Mouse (Mus musculus): Measurements from ENCODE around the gene Dpf2.
"Not testable (repeated sequence)": the region's sequence is repeated elsewhere in the genome, so short reads cannot be mapped to it uniquely, and the experiment has no call there.

The Dpf2 gene

DNA sequence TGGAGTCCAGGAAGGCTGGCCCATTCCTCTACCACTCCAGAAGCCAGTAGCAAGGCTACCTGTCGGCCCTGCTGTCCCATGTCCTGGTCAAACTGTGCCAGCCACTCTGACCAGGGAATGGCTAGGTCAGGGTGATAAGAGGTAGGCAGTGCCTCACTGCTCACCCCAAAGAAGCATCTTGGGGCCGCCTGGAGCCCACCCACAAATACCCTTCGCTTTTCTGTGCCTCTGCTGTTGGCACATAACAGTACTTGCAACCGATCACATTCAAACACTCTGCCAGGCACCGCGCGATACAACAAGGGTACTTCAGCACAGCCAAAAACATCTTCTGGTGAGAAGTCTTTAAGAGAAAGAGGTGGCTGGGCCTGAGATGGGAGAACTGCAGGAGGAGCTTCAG, 20.5 kb downstream of the Dpf2 start:
- DNase-seq: no peak

DNA sequence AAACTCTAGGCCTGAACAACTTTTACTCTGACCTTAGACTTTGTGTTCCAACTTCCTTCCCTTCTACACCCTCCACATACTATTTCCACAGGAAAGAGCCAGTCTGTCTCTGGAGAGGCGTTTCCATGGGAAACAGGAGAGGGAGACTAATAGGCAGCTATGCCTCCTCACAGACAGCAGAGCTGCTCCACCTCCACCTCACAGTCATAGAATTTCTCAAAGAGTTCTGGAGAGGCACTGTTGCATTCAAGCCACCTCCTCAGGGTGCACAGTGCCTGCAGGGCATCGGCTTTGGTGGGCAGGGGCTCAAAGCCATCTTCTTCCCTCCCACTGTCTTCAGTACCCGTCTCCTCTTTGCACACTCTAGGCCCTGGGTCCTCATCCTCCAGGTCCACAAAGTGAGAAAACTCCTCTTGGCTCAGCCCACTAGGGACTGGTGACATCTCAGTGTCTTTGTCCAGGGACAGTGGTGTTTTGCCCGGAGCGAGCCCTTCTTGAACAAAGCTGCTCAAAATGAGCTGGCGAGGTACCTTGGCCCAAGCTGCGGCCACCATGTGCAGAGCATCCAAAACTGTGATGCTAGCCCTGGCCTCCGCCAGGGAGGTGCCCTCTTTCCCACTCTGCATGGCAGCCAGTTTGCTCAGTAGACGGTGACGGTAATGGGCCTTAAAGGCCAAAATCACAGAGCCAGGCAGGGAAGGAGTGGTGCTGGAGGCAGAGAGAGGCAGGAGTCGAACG, 21.1 kb downstream of the Dpf2 start:
- no peak for DNase-seq

GRCm38 (mm10) chr19:5889211-5889610, 23.6 kb downstream of the Dpf2 start:
- DNase-seq: no peak

DNA sequence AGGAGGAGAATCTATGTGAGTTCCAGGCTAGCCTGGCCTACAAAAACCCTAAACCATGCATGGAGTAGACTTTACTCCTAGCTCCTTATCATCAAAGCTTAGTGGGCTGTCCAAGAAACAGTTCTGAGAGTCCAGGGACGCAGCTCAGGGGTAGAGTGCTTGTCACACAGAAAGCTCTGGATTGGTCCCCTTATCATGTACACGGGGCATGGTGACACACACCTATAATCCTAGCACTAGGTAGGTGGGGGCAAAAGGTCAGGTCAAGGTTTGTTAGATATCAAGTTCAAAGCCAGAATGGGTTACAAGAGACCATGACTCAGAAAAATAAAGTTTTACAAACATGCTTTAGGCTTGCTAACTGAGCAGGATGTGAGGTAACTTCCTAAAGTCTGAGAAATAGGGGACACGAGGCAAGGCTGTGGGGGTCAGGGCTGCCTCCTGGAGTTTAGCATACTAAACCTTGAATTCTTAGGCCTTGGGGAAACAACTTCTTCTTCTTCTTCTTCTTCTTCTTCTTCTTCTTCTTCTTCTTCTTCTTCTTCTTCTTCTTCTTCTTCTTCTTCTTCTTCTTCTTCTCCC, 25.5 kb downstream of the Dpf2 start:
- DNase-seq: no peak

- DNase-seq: no peak
These were observed 27.0 kb downstream of the Dpf2 start for GRCm38 (mm10) chr19:5885838-5886237.

DNA sequence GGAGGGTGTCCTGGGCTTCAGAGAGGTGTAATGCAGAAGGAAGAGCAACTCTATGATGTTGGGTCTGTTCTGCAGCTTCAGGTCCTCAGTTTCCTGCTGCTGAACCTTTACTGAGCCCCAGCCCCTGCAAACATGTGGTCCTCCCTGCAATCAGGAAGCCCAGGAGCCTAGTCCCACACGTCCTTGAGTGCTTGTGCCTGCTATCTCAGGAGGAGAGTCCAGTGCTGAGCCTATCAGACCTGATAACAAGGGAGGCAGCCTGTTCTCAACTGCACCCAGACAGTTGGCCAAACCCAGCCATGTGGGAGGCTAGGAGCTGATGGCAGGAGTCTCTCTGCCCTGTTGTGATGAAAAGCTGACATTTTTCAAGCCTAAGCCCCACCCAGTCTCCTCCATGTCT, 28.9 kb downstream of the Dpf2 start:
- DNase-seq: no peak

- DNase-seq: not testable (repeated sequence)
These were observed 30.7 kb downstream of the Dpf2 start for GRCm38 (mm10) chr19:5882079-5882478.

DNA sequence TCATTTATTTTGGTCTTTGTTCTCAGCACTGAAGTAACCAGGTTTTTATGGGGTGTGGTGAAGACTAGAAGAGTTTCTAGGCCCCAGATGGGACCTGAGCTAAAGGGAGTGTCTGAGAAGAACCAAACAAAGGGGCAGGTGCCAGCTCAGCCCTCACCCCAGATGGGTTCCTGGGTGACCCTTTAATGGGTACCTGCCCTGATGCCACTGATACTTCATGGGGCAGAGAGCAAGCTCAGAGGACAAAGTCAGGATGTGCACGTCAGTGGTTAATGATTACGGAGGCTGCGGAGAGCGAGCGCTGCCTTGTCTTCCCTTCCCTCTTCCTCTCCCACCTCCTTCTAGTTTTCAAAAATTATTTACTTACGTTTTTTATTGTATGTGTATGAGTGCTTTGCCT, 31.7 kb downstream of the Dpf2 start:
- peak in 1 of 2 experiments; percentile 41 for DNase-seq

- DNase-seq: no peak
These were observed 33.1 kb downstream of the Dpf2 start for GRCm38 (mm10) chr19:5879735-5880134.

- DNase-seq: no peak
These were observed 33.9 kb downstream of the Dpf2 start for GRCm38 (mm10) chr19:5878916-5879315.

GRCm38 (mm10) chr19:5878362-5878722, 34.5 kb downstream of the Dpf2 start:
- peak; percentile 70 to 79 for DNase-seq

DNA sequence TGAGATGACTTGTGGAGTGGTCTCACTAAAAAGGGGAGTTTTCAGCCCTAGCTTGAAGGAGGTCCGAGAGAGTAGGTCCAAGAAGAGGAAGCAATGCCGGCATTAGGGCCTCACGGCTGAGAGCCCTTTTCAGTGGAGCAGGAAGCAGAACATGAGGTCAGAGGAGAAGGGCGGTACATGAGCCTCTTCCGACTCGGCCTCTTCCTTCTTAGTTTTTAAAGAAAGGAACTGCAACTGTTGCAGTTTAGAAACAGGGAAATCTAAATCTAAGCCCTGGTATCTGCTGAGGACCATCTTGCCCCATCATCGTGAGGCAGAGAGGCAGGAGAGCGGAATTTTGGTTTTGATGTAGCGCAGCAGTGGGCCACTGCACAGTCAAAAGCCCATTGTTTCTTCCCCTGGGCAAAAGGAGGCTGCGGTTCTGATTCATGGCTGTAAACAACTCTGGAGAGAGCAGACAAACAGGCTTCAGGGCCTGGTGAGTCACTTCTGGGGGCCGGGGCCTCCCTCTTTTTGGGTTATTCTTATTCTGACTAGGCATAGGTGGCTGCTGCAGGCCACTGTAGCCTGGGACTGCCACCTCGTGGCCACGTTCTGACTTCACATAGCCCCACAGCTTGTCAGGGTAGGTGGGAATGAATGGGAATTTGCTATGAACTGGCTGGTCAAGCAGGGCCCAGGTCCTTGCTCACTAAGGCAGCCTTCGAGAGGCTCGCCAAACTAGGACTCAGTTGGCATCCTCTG, 35.0 kb downstream of the Dpf2 start, which contains the start of gene Slc25a45:
Gene Slc25a45 (plus strand): TSS at position 191 of the 744 bp plus-strand sequence.
- peak; percentile 85 to 91 for DNase-seq

GRCm38 (mm10) chr19:5874969-5875480, 37.8 kb downstream of the Dpf2 start, which contains the start of gene Frmd8:
Gene Frmd8 (minus strand): TSS chr19:5875274.
- DNase-seq: peak; percentile 97 to 98

DNA sequence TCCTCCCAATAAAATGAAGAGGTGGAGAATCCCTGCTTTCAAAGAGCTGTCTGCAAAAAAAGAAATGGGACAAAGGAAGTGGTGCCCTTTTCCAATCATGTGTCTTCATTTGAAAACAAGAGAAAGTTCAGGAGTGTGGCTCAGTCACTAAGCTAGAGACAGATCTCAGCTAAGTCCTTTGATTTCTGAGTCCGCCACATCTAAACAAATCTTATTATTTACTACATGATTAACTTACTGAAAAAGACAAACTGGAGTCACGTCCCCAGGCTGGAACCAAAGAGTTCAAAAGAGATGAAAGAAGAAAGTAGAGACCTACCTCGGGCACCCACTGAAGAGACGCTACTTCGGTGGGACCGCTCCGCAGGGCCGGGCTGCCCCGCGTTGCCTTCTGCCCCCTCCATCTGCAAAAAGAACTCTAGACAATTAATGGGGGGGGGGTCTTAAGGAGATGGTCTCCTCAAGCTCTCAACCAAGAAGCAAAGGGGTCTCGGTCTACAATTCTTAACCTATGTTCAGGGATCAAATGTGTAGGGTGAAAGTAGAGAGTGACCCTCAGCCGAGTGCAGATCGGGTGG, 38.3 kb downstream of the Dpf2 start:
- DNase-seq: no peak

GRCm38 (mm10) chr19:5872931-5873556, 39.8 kb downstream of the Dpf2 start:
- no peak for DNase-seq

DNA sequence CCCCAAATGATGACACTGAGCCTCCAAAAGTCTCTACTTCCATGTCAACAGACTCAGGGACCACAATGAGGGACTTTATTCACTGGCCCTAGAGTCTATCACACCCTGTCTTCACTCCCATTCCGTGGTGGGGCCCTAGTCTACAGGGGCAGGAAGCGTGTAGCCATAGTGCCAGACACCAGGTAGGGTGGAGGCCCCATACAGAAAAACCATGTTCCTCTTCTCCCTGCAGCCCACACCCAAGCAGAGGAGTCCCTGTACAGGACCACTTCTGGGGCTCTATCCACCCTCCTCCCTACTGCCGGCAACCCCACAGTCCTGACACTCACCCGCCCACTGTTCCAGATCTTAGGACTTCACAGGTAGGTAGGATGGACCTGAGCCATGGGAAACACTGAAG, 40.3 kb downstream of the Dpf2 start:
- no peak for DNase-seq

DNA sequence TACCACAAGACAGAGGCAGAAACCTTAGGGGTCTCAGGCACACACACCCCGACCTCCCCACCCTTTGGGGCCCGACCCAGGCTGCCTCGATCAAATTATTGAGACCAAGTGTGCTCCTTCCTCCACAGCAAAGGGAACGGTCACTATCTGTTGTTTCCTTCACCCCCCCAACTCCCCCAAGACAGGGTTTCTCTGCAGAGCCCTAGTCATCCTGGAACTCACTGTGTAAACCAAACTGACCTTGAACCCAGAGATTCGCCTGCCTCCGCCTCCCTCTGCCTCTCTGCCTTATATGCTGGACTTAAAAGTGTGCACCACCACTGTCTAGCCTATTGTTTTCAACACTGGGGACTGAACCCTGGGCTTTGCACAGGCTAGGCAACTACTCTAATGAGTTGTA, 41.1 kb downstream of the Dpf2 start:
- DNase-seq: no peak

DNA sequence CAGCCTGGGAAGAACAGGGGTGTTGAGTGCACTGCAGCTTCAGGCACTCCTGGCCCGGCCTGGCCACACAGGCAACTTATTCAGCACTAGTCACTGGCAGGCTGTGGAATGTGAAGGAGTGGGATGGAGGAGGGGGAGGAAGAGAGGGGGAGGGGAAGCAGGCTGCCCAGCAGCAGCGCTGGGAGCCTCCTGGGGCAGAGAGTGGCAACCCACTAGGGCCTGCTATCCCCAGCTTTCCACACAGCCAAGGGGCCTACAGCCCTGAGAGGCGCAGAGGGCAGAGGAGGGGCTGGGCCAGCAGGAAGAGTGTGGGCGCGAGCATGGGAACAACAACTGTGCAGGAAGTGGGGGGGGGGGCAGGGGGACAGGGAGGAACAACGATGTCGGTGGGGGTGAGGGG, 41.5 kb downstream of the Dpf2 start:
- peak; percentile 71 to 80 for DNase-seq

DNA sequence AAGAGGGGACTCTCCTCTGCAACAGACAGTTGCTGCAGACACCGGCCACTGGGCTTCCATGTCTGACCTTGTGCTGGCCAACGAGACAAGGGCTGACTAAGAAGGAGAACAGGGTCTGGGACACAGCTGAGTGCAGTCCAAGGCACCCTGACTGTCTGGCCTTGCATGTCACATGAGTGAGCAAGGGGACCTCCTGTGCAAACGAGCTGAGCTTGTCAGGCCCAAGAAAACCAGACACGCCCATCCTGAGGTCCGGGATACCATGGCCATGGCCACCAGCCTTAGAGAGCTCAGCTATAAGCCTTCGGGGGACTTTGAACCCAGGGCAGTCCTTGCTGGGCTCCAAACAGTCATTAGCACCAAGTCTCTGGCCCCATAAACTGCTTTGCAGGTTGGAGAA, 44.7 kb downstream of the Dpf2 start:
- DNase-seq: no peak

GRCm38 (mm10) chr19:5864710-5865398, 48.0 kb downstream of the Dpf2 start:
- DNase-seq: no peak

DNA sequence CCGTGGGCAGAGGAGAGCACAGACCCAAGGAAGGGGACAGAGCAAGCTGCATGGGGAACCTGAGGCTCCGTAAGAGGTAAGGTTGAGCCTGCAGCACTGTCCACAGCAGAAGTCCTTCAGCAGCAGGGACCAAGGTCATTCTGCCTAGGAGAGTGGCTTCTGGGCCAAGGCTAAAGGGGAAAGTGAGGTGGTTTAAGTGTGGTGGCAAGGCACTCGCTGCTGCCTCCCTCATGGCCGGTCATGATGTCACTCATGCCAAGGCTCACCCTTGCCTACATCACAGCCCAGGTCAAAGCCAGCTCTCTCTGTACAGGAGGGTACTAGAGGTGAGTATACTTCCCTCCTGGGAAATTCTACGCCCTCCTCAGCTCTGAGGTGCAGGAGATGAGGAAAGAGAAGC, 49.0 kb downstream of the Dpf2 start:
- DNase-seq: no peak
